Comparison of ENCODE assay signal across 18 mouse cellular contexts in the genomic region with DNA sequence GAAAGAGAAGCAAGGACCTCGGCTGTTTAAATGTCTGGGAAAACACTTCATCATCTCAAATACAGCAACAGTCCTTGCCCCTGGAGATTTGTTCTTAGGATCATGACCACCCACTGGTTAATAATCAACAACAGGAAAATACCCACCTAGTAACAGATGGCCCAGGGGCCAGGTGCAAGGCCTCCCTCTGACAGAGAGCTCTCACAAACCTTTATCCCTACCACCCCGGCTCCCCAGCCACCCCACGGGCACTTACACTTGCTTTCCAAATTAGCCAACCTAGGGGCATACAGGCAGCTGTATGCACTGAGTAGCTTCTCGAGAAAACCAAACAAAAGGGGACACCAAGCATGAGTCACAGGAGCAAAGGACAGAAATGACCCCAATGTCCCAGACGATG.
"Had no signal": no experiment of that assay in that cellular context is flagged by ENCODE, and none has a peak within 500 bp of the region (broad histone marks: within the 10 kb centered on the region; RNA-seq: fewer than 3 reads in every experiment).

No protein-coding gene starts in this region.

- H3K9ac ChIP-seq: limb, embryonic 13.5 days; liver, embryonic 15.5 days; lung, embryonic 14.5 days; midbrain, embryonic 12.5 days; neural tube, embryonic 13.5 days had no signal

- H3K27ac ChIP-seq: limb, embryonic 13.5 days; liver, embryonic 15.5 days; macrophage; midbrain, embryonic 12.5 days; neural tube, embryonic 13.5 days had no signal

- H3K9me3 ChIP-seq: limb, embryonic 13.5 days; liver, embryonic 15.5 days; megakaryocyte, embryonic 14.5 days; midbrain, embryonic 12.5 days; neural tube, embryonic 13.5 days had no signal

- ATAC-seq: hindbrain, embryonic 16.5 days; inflammation-experienced regulatory T-cells, adult 6 months; midbrain, embryonic 16.5 days had no signal

- H3K36me3 ChIP-seq: limb, embryonic 13.5 days; liver, embryonic 15.5 days; midbrain, embryonic 12.5 days; neural tube, embryonic 13.5 days had no signal

- H3K4me1 ChIP-seq: limb, embryonic 13.5 days; midbrain, embryonic 12.5 days; neural tube, embryonic 13.5 days had no signal

- H3K4me2 ChIP-seq: limb, embryonic 13.5 days; liver, embryonic 15.5 days; lung, embryonic 14.5 days; midbrain, embryonic 12.5 days; neural tube, embryonic 13.5 days had no signal

- DNase-seq: layer of hippocampus, adult 9-11 months; layer of hippocampus, postnatal 36 days; left cerebral cortex, postnatal 4 days; lung, embryonic 14.5 days; lung, postnatal 14 days; retina, postnatal 1 day; right cerebral cortex, postnatal 4 days; spleen, adult 18-20 months; thymus, postnatal 4 days had no signal

- H3K27me3 ChIP-seq: limb, embryonic 13.5 days; midbrain, embryonic 12.5 days; neural tube, embryonic 13.5 days had no signal

- H3K4me3 ChIP-seq: limb, embryonic 13.5 days; liver, embryonic 15.5 days; megakaryocyte, embryonic 14.5 days; midbrain, embryonic 12.5 days; neural tube, embryonic 13.5 days had no signal
